Mouse (Mus musculus) mature B cell (primary cell): Measurements from ENCODE around the gene Hoxb7.

Experiments
- in situ Hi-C: fragments of 300-500 bp; cut with MboI; formaldehyde crosslinking; loops from 2 replicates; pipeline ENCODE4 v1.14.3; 2019

Hoxb7 gene

GRCm38 (mm10) chr11:96332618-96333032, 46.2 kb downstream of the Hoxb7 start:
- in situ Hi-C loops, result no loop called here

- in situ Hi-C loops, result no loop called here
Measured at GRCm38 (mm10) chr11:96333241-96334001, 47.0 kb downstream of the Hoxb7 start.

- in situ Hi-C loops, result no loop called here
Measured at GRCm38 (mm10) chr11:96334002-96334364, 47.6 kb downstream of the Hoxb7 start.

GRCm38 (mm10) chr11:96334998-96335397, 48.6 kb downstream of the Hoxb7 start:
- in situ Hi-C loops, result no loop called here

- in situ Hi-C loops, result no loop called here
Measured at GRCm38 (mm10) chr11:96336597-96336996, 50.2 kb downstream of the Hoxb7 start.

GRCm38 (mm10) chr11:96337026-96337425, 50.6 kb downstream of the Hoxb7 start:
- in situ Hi-C loops, result no loop called here

GRCm38 (mm10) chr11:96338957-96339855, 52.8 kb downstream of the Hoxb7 start:
- in situ Hi-C loops, result no loop called here
